Mouse (Mus musculus): ENCODE measurements at regions not wholly inside any gene's neighbourhood (a gene's known extent, or its start where the extent isn't known, plus 50 kb on each side); places are given as distances from the start of the nearest gene placed in this dataset.

DNA sequence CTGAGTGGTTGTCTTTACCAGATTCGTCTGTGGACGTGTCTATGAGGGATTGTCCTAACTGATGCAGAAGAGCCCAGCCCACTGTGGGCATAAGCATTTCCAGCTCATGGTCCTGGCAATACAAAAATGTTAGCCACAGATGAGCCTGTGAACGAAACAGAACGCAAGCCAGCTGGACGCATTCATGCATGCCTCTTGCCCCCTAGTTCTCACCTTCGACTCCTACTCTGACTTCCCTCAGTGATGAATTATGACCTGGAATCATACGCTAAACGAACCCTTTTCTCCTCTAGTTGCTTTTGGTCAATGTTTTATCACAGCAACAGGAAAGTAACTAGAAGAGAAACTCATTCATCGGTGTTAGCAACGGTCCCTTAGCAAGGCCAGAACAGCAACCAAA, 91.2 kb upstream of the 1700016C15Rik start:
- no peak for TF ChIP-seq CTCF (IDR thresholded peaks at IDR 0.05; ENCODE audit: control insufficient read depth, insufficient read depth, insufficient read length)
- TF ChIP-seq MAX (IDR thresholded peaks at IDR 0.05): no peak
- no peak for TF ChIP-seq MYOD1 (IDR thresholded peaks at IDR 0.05; ENCODE audit: control insufficient read depth, insufficient read length, low read depth)
- TF ChIP-seq USF1 (IDR thresholded peaks at IDR 0.05; ENCODE audit: low read depth): no peak
- no peak for TF ChIP-seq FOSL1 (IDR thresholded peaks at IDR 0.05; ENCODE audit: insufficient read depth, low read length, poor library complexity, severe bottlenecking)
- no peak for TF ChIP-seq CEBPB (IDR thresholded peaks at IDR 0.05; ENCODE audit: low read depth)
